Mouse (Mus musculus) embryonic facial prominence, embryonic 14.5 days (tissue): ENCODE measurements at regions not wholly inside any gene's neighbourhood (a gene's known extent, or its start where the extent isn't known, plus 50 kb on each side); places are given as distances from the start of the nearest gene placed in this dataset.

Source experiments
- ATAC-seq: fragments of 200-750 bp; cut with Nextera tagmentation; 2 replicates; pipeline ENCODE4 v1.8.0; 2017; ENCODE audit warnings: low read depth, moderate number of reproducible peaks, moderate TSS enrichment
- DNase-seq: peaks from one replicate; pipeline ENCODE4 v3.0.0-alpha.2; 2015; ENCODE audit warnings: low spot score
- H3K27ac ChIP-seq: fragments of 300-500 bp; sonication (generic); replicated peaks from 2 replicates; pipeline ENCODE4 v1.5.1; 2014; ENCODE audit warnings: low read depth, mild to moderate bottlenecking, low read length, moderate library complexity
- H3K27me3 ChIP-seq: fragments of 300-500 bp; sonication (generic); replicated peaks from 2 replicates; pipeline ENCODE4 v1.6.1; 2014; ENCODE audit warnings: low read length; ENCODE audit not compliant: control insufficient read depth, insufficient read depth
- H3K36me3 ChIP-seq: fragments of 300-500 bp; sonication (generic); 2 replicates; pipeline ENCODE4 v1.6.1; 2014; ENCODE audit warnings: low read length, mixed read lengths; ENCODE audit not compliant: control insufficient read depth, insufficient read depth
- H3K4me1 ChIP-seq: fragments of 300-500 bp; sonication (generic); 2 replicates; pipeline ENCODE4 v1.6.1; 2014; ENCODE audit warnings: antibody characterized with exemption, low read length; ENCODE audit not compliant: control insufficient read depth, insufficient read depth
- H3K4me2 ChIP-seq: fragments of 300-500 bp; sonication (generic); 2 replicates; pipeline ENCODE4 v1.6.1; 2014; ENCODE audit warnings: low read depth, mild to moderate bottlenecking, low read length, moderate library complexity, mixed read lengths
- H3K4me3 ChIP-seq: fragments of 300-500 bp; sonication (generic); 2 replicates; pipeline ENCODE4 v1.5.1; 2014; ENCODE audit warnings: low read depth, mild to moderate bottlenecking, low read length
- H3K9ac ChIP-seq: fragments of 300-500 bp; sonication (generic); 2 replicates; pipeline ENCODE4 v1.6.1; 2014; ENCODE audit warnings: low read depth, mild to moderate bottlenecking, low read length, moderate library complexity, mixed read lengths
- H3K9me3 ChIP-seq: fragments of 300-500 bp; sonication (generic); 2 replicates; pipeline ENCODE4 v1.6.1; 2016; ENCODE audit warnings: low read length; ENCODE audit not compliant: control insufficient read depth
- WGBS: fragments of 180-500 bp; shearing (Covaris S2); extraction: QIAGEN DNeasy Blood & Tissue Kit; methylation state at CpG from one replicate; pipeline ENCODE4 v1.1.7; 2014; 5-methylcytosine and 5-hydroxymethylcytosine counted together

- DNase-seq (no peak), ATAC-seq (no peak)
- 67% methylated on average over 1 of the region's 1 CpGs for WGBS
Observed at GRCm38 (mm10) chr12:68115762-68116161, 893.4 kb upstream of the Mdga2 start.

More at GRCm38 (mm10) chr12:68115762-68116161, 893.4 kb upstream of the Mdga2 start:
- Histone ChIP-seq H3K9ac (no peak overlapping the region), H3K4me3 (no peak overlapping the region), H3K27ac (no peak overlapping the region), H3K36me3 (no peaks in the 10 kb centered on the region), H3K9me3 (no peaks in the 10 kb centered on the region), H3K27me3 (no peaks in the 10 kb centered on the region), H3K4me2 (no peak overlapping the region), H3K4me1 (no peaks in the 10 kb centered on the region)
